Mouse (Mus musculus) layer of hippocampus, postnatal 10 days (tissue): ENCODE data around the gene Dedd. TPM values are rescaled to one million over a fixed set of nuclear protein-coding genes. Genes with fewer than 3 reads are reported as not detected.

Source experiments
- total RNA-seq, 2 experiments: library from RNA; stranded (reverse); gene quantifications; 2 replicates each; pipeline ENCODE4 v1.2.3; 2021

Gene Dedd
- total RNA-seq, 2 experiments from 2014 or later = 30.9 to 33.7 TPM

Other genes with a start within 250 kb of the Dedd start
- gene Cfap126, start 215.2 kb upstream of the Dedd start, total RNA-seq = 1 to 10 TPM; 3.1 to 3.3 TPM
- 100 to 1,000 TPM; 223 to 233 TPM for gene Sdhc, start 178.5 kb upstream of the Dedd start, total RNA-seq
- not detected for gene Mpz, start 178.4 kb upstream of the Dedd start, total RNA-seq
- gene Pcp4l1, start 132.9 kb upstream of the Dedd start, total RNA-seq = 10 to 100 TPM; 16.9 to 18.0 TPM
- not detected for gene Nr1i3, start 115.2 kb upstream of the Dedd start, total RNA-seq
- gene Tomm40l, start 106.6 kb upstream of the Dedd start, total RNA-seq = 10 to 100 TPM; 65.5 to 66.3 TPM
- 1 to 10 TPM; 2.1 to 4.6 TPM for gene Apoa2, start 104.1 kb upstream of the Dedd start, total RNA-seq
- gene Fcer1g, start 94.8 kb upstream of the Dedd start, total RNA-seq = 10 to 100 TPM; 15.2 to 16.7 TPM
- 1 to 10 TPM; 5.6 to 7.1 TPM for gene Adamts4, start 78.7 kb upstream of the Dedd start, total RNA-seq
- 100 to 1,000 TPM; 235 to 249 TPM for gene Ndufs2, start 77.8 kb upstream of the Dedd start, total RNA-seq
- gene B4galt3, start 58.8 kb upstream of the Dedd start, total RNA-seq = 10 to 100 TPM; 65.4 to 67.1 TPM
- gene Ppox, start 48.0 kb upstream of the Dedd start, total RNA-seq = 10 to 100 TPM; 28.8 to 30.0 TPM
- 10 to 100 TPM; 49.0 to 57.3 TPM for gene Usp21, start 41.2 kb upstream of the Dedd start, total RNA-seq
- 100 to 1,000 TPM; 102 to 114 TPM for gene Ufc1, start 34.1 kb upstream of the Dedd start, total RNA-seq
- gene Nit1, start 16.5 kb downstream of the Dedd start, total RNA-seq = 10 to 100 TPM; 37.7 to 42.8 TPM
- gene Pfdn2, start 16.5 kb downstream of the Dedd start, total RNA-seq = 100 to 1,000 TPM; 135 to 165 TPM
- 1 to 10 TPM; 6.3 to 8.6 TPM for gene Klhdc9, start 31.7 kb downstream of the Dedd start, total RNA-seq
- 1 to 10 TPM; 1.8 to 1.9 TPM for gene Nectin4, start 41.0 kb downstream of the Dedd start, total RNA-seq
- 1 to 10 TPM; 1.9 to 2.1 TPM for gene Arhgap30, start 59.8 kb downstream of the Dedd start, total RNA-seq
- gene Usf1, start 82.2 kb downstream of the Dedd start, total RNA-seq = 100 to 1,000 TPM; 114 to 121 TPM
- 1 to 10 TPM; 2.1 to 3.5 TPM for gene Tstd1, start 89.7 kb downstream of the Dedd start, total RNA-seq
- gene F11r, start 108.4 kb downstream of the Dedd start, total RNA-seq = 1 to 10 TPM; 5.5 to 7.8 TPM
- 1 to 10 TPM; 8.5 to 9.0 TPM for gene Alyref2, start 174.3 kb downstream of the Dedd start, total RNA-seq
- not detected for gene Itln1, start 206.1 kb downstream of the Dedd start, total RNA-seq
- gene Cd244a, start 230.0 kb downstream of the Dedd start, total RNA-seq = not detected